Mouse (Mus musculus) cerebellum, adult 8-10 months (tissue): ENCODE data around the gene Srsf1.

Experiments
- DNase-seq: peaks from one replicate; pipeline ENCODE4 v3.0.0; 2022

Srsf1 gene

DNA sequence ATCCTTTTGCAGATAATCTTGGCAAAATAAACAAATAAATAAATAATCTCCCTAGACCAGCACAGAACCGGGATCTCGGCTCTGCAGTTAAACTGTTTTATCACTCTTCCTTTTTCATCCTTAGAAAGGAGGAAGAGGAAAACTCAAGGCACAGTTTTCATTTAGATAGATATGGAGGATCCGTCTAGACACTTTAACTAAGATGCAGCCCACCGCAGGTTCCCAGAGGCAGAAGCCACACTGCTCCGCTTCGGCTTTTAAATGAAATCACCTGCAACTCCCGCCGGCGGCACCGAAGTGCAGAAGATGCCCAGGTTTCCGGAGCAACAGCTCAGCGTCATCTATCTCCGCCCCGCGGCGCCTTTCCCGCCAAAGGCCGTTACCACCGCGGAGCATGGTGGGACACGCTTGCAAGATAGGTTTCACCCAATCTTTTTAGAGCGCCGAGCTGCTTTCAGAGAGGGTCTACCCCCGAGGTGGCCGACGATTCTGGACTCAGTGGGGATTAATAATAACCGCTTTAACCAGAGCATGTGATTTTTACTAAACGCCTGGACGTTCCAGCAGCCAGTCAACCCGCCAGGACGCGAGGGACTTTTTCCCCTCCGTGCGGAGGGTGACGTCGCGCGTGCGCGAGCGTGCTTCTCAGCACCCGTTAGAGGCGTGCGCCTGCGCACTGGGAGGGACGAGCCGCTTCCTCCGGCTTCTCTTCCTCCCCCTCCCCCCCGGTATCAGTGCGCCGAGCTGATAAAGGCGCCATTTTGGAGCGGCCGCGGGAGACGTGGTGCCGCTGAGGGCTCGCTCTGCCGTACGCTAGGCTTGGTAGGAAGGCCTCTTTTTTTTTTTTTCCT, at the start of gene Srsf1:
TSS of gene Srsf1 (plus strand) at position 430 of the 851 bp plus-strand sequence.
- DNase-seq = peak; percentile 98

DNA sequence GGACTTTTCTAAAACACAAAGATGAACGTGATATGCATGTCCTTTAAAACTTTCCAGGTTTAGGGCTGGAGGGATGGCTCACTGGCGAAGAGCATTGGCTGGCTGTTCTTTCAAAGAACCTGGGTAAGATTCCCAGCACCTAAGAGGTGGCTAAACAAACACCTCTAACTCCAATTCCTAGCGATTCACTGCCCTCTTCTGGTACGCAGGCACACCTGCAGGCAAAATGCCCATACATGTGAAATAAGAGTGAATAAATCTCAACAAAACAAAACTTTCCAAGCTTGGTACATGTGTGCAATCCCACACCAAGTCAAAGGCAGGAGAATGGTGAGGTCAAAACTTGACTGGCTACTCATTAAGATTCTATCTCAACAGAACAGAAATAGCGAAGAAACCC, 47.4 kb upstream of the Srsf1 start:
- DNase-seq = no peak

DNA sequence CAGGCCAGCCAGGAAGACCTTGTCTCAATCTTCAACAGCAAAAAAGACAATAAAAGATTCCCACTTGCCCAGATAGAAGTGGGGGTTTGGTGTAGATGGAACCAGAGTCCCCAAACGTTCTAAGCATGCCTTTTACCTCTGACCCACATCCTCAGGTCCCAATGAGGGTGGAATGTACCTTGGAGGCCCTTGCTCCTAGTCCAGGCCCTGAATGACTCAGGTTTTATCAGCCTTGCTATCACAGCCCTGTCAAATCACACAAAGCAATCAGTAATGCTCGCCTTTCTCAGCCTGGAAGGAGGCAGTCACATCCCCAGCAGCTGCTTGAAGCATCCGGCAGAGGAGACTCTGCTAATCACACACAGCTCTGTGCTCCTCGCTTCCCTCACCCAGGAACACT, 44.4 kb upstream of the Srsf1 start:
- DNase-seq = no peak

DNA sequence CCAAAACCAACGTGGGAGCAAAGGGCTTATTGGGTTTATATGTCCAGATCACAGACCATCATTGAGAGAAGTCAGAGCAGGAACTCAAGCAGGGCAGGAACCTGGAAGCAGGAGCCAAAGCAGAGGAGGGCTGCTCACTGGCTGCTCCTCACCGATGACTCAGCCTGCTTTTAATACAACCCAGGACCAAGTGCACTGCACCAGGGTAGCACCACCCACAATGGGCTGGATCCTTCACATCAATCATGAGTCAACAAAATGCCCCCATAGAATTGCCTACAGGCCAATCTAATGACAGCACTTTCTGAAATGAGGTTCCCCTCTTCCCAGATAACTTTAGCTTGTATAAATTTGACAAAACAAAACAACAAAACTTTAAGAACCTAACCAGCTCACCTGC, 43.0 kb upstream of the Srsf1 start:
- DNase-seq = no peak

- DNase-seq = no peak
Observed at GRCm38 (mm10) chr11:88008641-88009040, 38.5 kb upstream of the Srsf1 start.

DNA sequence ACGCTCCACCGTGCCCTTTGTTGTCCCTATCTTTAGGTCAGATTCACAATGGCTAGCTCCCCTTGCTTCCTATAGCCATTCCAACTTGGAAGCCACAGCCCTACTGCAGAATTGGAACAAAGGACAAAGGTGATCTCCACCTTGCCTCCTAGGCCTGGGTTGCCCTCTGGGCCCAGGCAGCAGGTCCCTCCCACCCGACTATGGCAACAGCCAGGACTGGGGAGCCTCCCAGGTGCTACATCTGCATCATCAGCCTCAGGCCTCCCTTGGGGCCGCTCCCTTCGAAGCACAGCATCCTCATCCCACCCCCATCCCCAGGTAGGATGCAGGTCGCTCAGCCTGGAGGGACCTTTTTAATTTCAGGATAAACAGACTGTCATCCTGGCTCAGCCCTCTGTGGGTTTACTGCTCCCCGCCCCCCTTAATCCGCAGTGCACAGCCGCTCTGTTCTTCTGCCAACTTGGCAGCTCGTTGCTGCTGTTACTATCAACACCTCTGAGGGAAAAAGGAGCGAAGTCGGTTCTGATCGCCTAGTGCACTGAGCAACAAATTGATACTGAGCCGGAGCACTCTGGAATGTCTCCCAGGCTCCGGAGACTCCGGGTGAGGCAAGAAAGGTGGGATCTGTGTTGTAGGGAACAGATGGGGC, 37.5 kb upstream of the Srsf1 start:
- DNase-seq = peak; percentile 44

DNA sequence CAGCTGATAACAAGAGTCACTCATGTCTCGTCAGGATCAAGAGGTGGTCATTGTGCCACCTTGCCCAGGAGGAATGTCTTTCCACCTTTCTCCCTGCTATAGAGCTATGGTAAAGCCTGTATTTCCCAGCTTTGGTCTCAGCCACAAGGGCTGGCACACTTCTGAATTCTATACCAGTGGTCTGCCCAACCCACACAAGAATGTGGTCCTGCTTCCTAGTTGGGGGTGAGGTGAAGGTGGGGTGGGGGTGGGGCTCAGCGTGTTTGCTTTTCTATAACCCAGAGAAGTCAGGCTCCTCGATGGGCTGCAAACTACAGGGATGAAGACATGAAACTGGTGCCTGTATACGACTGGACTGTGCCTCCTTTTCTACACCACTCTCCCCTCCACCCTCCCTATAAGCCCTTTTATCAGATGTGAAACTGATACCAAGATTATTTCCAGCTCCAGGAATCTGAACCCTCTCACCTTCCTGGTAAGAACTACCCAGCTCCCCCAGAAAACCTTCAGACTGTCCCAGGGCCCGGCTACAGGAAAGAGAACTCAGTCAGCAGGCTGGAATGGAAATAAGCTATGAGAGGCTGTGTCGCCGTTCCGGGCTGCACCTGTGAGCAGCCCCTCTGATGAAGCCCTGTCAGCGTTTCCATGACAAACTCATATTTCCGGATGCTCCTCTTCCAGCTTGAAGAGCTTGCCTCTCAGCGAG, 35.8 kb upstream of the Srsf1 start:
- no peak for DNase-seq

DNA sequence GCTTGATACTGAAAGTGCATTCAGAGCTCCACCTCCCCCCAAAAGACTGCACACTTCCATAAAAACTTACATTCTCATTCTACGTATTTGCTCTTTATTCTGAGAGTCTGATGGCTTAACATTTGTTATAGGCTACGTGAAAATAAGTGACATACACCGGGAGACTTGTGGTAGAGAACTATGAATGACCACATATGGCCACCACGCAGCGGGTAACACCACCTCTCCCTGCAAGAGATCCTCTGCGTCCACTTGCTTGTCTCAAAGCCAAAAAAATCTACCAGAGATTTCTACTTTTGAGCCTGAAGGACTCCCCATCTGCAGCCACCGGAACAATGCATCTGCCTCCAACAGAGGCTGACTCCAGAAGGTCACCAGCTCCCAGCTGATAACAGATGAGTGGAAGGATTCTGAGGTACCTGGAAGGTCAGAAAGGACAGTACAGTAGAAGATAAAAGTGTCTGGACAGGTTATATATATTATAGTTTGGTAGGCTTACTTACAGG, 35.2 kb upstream of the Srsf1 start:
- DNase-seq = no peak

GRCm38 (mm10) chr11:88012621-88013244, 34.4 kb upstream of the Srsf1 start:
- DNase-seq = no peak

DNA sequence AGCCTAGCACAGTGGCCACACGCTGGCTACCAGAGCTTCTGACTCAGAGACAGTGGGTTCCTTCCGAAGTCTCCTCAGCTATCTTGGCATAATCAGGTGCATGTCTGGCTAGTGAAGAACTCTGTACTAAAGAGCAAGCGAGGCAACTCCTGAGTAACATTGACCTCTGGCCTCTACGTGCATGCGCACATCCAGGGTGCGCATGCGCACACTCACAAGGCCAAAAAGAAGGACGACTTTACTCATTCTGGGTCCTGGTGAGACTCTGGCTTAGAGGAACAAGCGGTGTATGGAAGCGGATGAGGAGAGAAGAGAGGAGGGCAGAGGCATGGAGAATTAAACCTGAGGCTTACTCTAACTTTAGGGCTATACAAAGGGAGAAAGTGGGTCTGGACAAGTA, 33.5 kb upstream of the Srsf1 start:
- no peak for DNase-seq

DNA sequence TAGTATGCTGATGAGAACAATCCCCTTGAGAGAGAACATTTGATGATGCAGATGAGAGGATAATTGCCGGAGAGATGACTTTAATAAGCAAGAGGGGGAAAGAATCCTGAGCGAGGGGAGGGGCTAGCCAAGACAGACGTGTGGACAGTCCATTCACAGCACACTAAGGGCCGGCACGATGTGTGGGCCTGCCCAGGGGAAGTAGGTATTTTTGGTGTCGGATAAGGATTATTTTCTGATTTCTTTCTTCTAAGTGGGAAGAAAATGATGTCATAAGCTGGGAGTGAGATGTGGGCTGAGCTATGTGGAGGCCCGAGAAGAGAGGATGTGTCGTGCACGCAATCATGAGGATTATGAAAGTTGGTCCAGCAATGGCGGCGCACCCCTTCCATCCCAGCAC, 32.0 kb upstream of the Srsf1 start:
- DNase-seq = no peak

GRCm38 (mm10) chr11:88015795-88016194, 31.4 kb upstream of the Srsf1 start:
- DNase-seq = no peak

GRCm38 (mm10) chr11:88023933-88024332, 23.2 kb upstream of the Srsf1 start:
- DNase-seq = no peak

DNA sequence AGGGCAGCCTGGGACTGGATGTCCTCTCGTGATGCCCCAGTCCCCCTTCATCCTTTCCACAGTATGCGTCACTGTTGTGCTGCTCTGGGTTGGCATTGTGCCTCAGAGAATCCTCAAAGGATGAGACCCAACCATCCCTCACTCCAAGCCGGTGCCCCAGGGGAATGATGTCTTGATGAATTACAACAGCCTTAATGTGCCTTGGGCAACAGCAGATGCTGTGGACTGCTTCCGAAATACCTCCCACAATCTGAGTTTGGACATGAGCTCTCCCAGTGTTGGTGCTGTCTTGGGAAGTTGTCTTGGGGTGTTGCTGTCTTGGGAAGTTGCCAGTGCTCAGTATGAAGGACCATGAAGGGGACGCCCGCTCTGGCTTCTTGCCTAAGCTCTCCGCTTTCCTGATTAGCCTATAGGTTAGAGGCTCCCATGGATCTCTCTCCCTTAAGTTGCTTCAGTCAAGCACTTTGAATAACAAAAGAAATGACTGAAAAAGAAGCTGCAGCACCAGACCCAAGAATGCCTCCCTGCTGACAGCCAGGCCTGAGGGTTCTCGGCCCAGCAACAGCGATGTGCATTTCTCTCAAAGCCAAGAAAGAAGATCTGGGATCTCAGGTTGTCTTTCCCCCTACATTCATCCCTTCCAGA, 19.7 kb upstream of the Srsf1 start:
- DNase-seq = no peak

GRCm38 (mm10) chr11:88028193-88028684, 18.9 kb upstream of the Srsf1 start:
- no peak for DNase-seq

DNA sequence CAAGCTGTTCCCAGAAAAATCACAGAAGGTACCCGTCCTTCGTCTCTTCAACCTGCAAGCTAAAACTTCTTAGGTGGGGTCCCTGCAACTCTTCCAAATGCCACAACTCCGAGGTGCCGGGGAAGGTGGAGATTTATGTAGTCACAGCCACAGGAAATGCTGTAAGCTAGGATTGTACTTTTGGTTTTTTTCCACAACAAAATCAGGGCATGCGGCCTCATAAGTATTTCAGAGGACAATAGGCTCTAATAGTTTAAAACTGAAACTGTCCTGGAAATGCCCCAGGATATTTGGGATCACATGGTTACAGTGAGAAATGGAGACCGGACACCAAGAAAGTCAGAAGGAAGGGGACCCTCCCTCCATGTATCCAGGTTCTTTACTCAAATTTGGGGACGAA, 17.0 kb upstream of the Srsf1 start:
- no peak for DNase-seq

DNA sequence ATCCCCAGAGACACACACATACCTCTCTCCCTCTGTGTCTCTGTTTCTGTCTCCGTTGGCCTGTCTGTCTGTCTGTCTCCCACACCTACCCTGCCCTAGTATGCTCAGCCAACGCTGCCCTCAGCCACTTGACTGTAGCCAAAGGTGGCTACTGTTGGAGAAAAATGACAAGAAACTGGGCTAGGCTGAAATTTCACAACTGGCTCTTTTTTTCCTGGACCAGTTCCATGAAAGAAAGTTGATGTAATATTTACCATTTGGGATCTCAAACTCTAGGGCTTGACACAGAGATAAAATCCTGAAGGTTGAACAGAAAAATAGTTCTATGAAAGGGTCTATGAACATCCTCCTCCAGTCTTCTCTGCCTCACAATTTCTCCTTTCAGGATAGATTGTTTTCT, 16.3 kb upstream of the Srsf1 start:
- no peak for DNase-seq

DNA sequence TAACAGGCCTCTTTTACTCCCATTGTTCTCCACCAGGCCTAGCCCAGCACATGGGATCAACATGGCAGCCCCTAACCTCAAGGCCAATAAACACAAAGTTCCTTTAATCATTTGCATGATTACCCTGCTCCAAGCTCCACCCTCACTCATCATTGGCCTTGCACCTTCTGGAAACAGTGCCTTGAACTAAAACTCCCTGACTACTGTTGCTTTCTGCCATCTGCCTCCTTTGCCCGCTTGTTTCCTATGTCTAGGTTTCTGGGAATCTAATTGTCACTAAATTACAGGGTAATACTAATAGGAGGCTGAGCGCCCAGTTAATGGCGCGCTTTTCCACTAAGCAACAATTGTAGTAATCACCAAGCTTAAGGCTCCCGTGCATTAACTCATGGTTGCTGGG, 15.4 kb upstream of the Srsf1 start:
- DNase-seq = no peak

- no peak for DNase-seq
Observed at GRCm38 (mm10) chr11:88035970-88036369, 11.2 kb upstream of the Srsf1 start.

DNA sequence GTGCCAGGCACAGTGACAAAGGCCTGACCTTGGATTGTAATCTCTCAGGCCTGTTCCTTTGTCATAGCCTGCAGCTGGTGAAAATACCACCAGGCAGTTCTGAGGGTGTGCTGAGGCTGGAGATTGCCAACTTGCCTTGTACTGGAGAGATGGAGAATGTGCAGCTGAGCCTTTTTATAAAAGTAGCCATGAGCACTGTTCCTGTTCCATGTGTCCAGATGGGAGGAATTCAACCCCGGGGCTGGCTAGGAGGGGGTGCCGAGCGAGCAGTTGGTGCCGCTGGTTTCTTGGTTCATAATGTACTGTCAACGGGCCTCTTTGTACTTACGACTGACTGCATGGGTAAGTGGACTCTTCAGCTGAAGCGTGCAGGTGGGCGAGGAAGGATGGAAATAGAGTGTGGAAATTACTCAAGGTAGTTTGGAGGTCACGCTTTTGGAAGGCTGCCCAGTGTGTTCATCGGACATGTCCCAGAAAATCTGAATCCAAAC, 10.4 kb upstream of the Srsf1 start:
- no peak for DNase-seq

DNA sequence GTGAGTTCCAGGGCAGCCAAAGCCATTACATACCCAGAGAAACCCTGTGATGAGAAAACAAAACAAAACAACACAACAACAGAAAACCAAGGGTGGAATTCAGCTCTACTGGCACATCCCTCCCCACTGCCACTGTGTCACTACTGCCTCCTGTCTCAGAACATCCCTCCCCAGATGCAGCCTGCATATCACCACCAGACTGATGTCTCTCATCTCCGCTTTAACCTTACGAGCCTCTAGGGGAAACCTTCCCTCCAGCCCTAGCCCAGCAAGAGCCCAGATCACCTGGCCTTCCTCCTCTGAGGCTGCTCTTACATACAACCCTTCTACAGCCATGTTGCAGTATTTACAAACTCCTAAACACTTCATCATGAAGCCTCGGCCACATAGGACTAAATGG, 9.8 kb upstream of the Srsf1 start:
- no peak for DNase-seq

DNA sequence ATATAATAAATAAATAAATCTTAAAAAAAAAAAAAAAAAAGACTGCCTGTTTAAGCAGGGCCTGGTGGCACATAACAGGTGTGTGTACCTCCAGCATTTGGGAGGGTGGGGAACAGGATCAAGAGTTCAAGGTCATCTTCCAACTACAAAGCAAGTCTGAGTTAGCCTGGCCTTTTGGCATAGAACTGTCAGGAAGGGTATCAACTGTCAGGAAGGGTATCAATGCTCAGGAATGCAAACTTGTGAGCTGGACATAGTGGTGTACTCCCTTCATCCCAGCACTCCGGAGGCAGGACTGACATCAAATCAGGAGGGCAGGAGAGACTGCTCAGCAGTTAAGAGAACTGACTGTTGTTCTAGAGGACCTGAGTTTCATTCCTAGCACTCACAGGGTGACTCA, 8.1 kb upstream of the Srsf1 start:
- DNase-seq = no peak
